Mouse (Mus musculus) granulocyte monocyte progenitor cell, adult 5-6 weeks (primary cell): ENCODE data around the gene Phactr2. TPM values are rescaled to one million over a fixed set of nuclear protein-coding genes. Genes with fewer than 3 reads are reported as not detected.
A peak's percentile ranks its signal among the peaks of the same experiment; 100 is the strongest.

Experiments used
- ATAC-seq: replicated peaks from 2 replicates; pipeline ENCODE4 v1.8.0; 2016; ENCODE audit warnings: mild to moderate bottlenecking, moderate TSS enrichment, inconsistent platforms; ENCODE audit not compliant: poor library complexity, severe bottlenecking
- total RNA-seq, 2 experiments: library from RNA; stranded (forward) in 1 of 2; stranded (reverse) in 1 of 2; fragments of 200-712, 200-1000 nt in 1 of 2; fragments of >200 nt in 1 of 2; fragmentation: Nextera tagmentation in 1 of 2; gene quantifications; 2 replicates each; pipeline ENCODE4 v1.2.3; 2014 to 2017

Phactr2 gene
- total RNA-seq, 2 experiments from 2014 or later: 15.8 to 27.3 TPM

GRCm38 (mm10) chr10:13451640-13452039 is 22.6 kb downstream of the Phactr2 start:
- no peak for ATAC-seq

GRCm38 (mm10) chr10:13448283-13449045 is 25.7 kb downstream of the Phactr2 start:
- no peak for ATAC-seq

- no peak for ATAC-seq
These were observed 27.4 kb downstream of the Phactr2 start for GRCm38 (mm10) chr10:13446791-13447249.

- peak; percentile 63 for ATAC-seq
These were observed 30.0 kb downstream of the Phactr2 start for GRCm38 (mm10) chr10:13444257-13444656.

GRCm38 (mm10) chr10:13443647-13444046 is 30.6 kb downstream of the Phactr2 start:
- ATAC-seq: peak; percentile 62

GRCm38 (mm10) chr10:13440292-13440691 is 33.9 kb downstream of the Phactr2 start:
- ATAC-seq: no peak

- peak; percentile 89 for ATAC-seq
These were observed 35.9 kb downstream of the Phactr2 start for GRCm38 (mm10) chr10:13438118-13438821.

- no peak for ATAC-seq
These were observed 37.2 kb downstream of the Phactr2 start for GRCm38 (mm10) chr10:13437011-13437410.

GRCm38 (mm10) chr10:13433016-13433415 is 41.2 kb downstream of the Phactr2 start:
- ATAC-seq: no peak

GRCm38 (mm10) chr10:13431641-13432540 is 42.3 kb downstream of the Phactr2 start:
- peak; percentile 18; the same call in 1 of the 2 replicates for ATAC-seq

- ATAC-seq: peak; percentile 76
These were observed 44.4 kb downstream of the Phactr2 start for GRCm38 (mm10) chr10:13429766-13430165.

GRCm38 (mm10) chr10:13429240-13429639 is 45.0 kb downstream of the Phactr2 start:
- ATAC-seq: no peak

- ATAC-seq: peak; percentile 17; the same call in 1 of the 2 replicates
These were observed 45.7 kb downstream of the Phactr2 start for GRCm38 (mm10) chr10:13428536-13428935.

- ATAC-seq: no peak
These were observed 46.6 kb downstream of the Phactr2 start for GRCm38 (mm10) chr10:13427599-13427998.

GRCm38 (mm10) chr10:13425198-13425597 is 49.0 kb downstream of the Phactr2 start:
- no peak for ATAC-seq

- ATAC-seq: no peak
These were observed 49.7 kb downstream of the Phactr2 start for GRCm38 (mm10) chr10:13424508-13424907.

GRCm38 (mm10) chr10:13424015-13424414 is 50.2 kb downstream of the Phactr2 start:
- ATAC-seq: no peak

- no peak for ATAC-seq
These were observed 52.1 kb downstream of the Phactr2 start for GRCm38 (mm10) chr10:13422121-13422520.

- ATAC-seq: no peak
These were observed 55.0 kb downstream of the Phactr2 start for GRCm38 (mm10) chr10:13419246-13419645.

GRCm38 (mm10) chr10:13415489-13416104 is 58.6 kb downstream of the Phactr2 start:
- ATAC-seq: no peak
